Mouse (Mus musculus): ENCODE measurements around the gene Akap3. TPM values are rescaled to one million over a fixed set of nuclear protein-coding genes. Genes with fewer than 3 reads are reported as not detected.

The Akap3 gene
- not detected for polyA plus RNA-seq (2017; shearing (Covaris generic))

DNA sequence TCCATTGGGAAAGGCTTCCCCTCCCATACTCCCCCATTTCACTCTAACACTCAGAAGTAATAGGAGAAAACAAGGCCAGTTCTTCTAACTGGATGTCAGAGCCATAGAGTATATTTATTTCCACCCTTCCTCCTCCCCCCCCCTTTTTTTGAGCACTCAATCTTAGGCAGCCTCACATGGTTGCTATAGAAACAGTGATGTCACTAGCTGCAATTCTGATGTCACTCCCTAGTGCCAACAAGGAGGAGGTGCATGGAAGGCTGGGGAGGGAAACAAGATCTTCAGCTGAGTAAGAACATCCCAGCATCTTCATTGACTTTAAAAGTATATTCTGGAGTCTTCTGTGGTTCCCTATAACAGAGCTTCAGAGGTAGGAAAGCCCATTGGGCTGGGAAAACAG, at the start of gene Akap3:
Gene Akap3, plus strand, starts transcription at position 218 of the 400 bp plus-strand sequence.

DNA sequence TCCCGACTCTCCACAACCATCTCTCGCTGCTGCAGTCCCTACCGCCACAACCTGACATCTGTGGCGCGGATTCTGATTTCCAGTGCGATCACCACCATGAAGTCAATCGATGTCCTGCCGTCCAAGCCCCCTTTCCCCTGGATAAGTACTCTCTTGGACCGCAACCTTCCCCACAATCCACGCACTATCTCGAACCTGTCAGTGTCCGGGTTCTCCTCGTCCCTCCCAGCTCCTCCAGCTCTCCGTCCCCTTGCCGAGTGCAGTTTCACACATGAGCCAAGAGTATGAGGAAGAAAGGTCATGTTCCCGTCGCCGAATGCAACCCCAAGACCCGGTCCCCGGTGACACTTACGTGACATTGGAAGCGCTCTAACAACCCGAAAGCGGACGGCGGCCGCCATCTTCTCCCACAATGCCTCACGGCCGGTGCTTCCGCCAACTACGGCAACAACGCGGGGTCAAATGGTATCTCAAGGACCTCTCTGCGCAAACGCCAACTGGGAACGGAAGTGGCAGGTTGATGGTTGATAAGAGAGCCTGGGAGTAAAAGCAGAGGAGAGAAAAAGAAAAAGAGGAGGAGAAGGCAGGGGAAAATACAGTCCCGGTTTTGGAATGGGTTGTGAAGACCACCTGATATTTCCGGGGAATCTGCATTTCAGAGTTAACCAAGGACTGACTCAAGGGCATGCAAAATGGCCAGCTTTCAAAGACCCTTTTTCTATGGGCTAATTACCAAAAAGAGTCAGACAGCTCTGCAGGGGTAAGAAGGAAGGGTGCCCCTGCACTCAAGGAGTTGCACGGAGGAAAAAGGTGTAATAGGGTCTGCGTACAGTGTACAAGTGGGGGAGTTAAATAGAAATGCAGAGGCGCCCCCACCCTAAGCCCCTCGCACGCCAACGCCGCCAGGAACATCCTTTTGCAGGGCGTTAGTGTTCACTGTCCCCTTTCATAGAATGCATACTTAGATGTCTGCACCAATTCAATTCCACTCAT, 3.9 kb upstream of the Akap3 start, which contains the start of gene Ndufa9:
Gene Ndufa9, minus strand, starts transcription at position 425 of the 993 bp plus-strand sequence.

DNA sequence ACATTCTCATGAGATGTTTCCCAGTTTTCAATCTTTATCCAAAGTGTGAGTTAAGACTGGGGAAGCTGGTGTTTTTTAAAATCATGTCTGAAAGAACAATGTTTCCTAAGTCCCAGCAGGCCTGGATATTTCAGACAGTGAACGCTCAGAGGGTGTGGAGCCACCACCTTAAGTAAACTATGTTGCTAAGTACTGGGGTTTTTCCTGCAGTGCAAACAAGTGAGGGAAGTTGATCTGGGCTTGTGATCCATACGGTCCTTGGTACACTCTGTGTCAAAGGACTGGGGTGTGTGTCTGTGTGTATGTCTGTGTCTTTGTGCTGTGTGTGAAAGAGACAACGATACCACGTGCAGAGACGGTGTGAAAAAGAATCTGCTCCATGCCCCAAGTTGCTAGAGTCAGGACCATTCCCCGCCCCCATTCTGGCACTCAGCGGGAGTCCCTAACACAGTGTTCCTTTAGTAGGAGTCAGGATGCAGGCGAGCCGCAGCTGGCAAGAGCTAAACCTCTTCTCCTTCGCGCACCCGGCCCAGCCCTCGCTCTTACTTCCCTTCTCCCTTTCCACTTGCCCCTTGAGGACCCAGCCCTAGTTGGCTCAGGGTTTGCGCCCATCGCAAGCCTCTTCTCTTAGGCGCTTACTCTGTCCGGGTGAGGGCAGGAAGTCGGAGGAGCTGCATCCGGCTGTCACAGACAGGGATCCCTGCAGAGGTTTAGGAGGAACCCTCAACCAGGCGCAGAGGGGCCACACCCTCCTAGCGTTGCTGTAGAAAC, 68.4 kb downstream of the Akap3 start, which contains the start of gene Dyrk4:
Gene Dyrk4, minus strand, starts transcription at position 729 of the 771 bp plus-strand sequence.

Other genes with a start within 250 kb of the Akap3 start
- not detected for gene Kcna1, start 206.7 kb upstream of the Akap3 start, polyA plus RNA-seq (2017; shearing (Covaris generic))
- gene Kcna6, start 112.4 kb upstream of the Akap3 start, polyA plus RNA-seq (2017; shearing (Covaris generic)): not detected
- 179 TPM for gene Ndufa9, start 4.0 kb upstream of the Akap3 start, polyA plus RNA-seq (2017; shearing (Covaris generic))
- 0.38 TPM for gene Dyrk4, start 68.7 kb downstream of the Akap3 start, polyA plus RNA-seq (2017; shearing (Covaris generic))
- gene Rad51ap1, start 86.5 kb downstream of the Akap3 start, polyA plus RNA-seq (2017; shearing (Covaris generic)): 5.2 TPM
- 13.8 TPM for gene D6Wsu163e, start 86.9 kb downstream of the Akap3 start, polyA plus RNA-seq (2017; shearing (Covaris generic))
- not detected for gene Fgf6, start 162.5 kb downstream of the Akap3 start, polyA plus RNA-seq (2017; shearing (Covaris generic))
- gene Fgf23, start 219.8 kb downstream of the Akap3 start, polyA plus RNA-seq (2017; shearing (Covaris generic)): not detected

Data from CD4-positive, CD25-positive, alpha-beta regulatory T cell, adult 9 weeks (primary cell).